Mouse (Mus musculus) embryonic facial prominence, embryonic 15.5 days (tissue): Measurements from ENCODE around the gene Nos1ap. TPM values are rescaled to one million over a fixed set of nuclear protein-coding genes. Genes with fewer than 3 reads are reported as not detected.

Experiments used
- ATAC-seq: fragments of 200-750 bp; cut with Nextera tagmentation; 2 replicates; pipeline ENCODE4 v1.8.0; 2017; ENCODE audit warnings: low read depth, moderate TSS enrichment; ENCODE audit not compliant: insufficient number of reproducible peaks, low FRiP score, low TSS enrichment
- H3K27ac ChIP-seq: fragments of 300-500 bp; sonication (generic); replicated peaks from 2 replicates; pipeline ENCODE4 v1.5.1; 2015; ENCODE audit warnings: mild to moderate bottlenecking, inconsistent platforms
- H3K27me3 ChIP-seq: fragments of 300-500 bp; sonication (generic); 2 replicates; pipeline ENCODE4 v1.6.1; 2015; ENCODE audit warnings: inconsistent platforms
- H3K36me3 ChIP-seq: fragments of 300-500 bp; sonication (generic); 2 replicates; pipeline ENCODE4 v1.6.1; 2015; ENCODE audit warnings: mild to moderate bottlenecking, inconsistent platforms
- H3K4me1 ChIP-seq: fragments of 300-500 bp; sonication (generic); 2 replicates; pipeline ENCODE4 v1.6.1; 2015; ENCODE audit warnings: inconsistent platforms
- H3K4me2 ChIP-seq: fragments of 300-500 bp; sonication (generic); replicated peaks from 2 replicates; pipeline ENCODE4 v1.6.1; 2015; ENCODE audit warnings: mild to moderate bottlenecking, inconsistent platforms
- H3K4me3 ChIP-seq: fragments of 300-500 bp; sonication (generic); replicated peaks from 2 replicates; pipeline ENCODE4 v1.5.1; 2015; ENCODE audit warnings: mild to moderate bottlenecking, inconsistent platforms
- H3K9ac ChIP-seq: fragments of 300-500 bp; sonication (generic); 2 replicates; pipeline ENCODE4 v1.6.1; 2015; ENCODE audit warnings: inconsistent platforms
- H3K9me3 ChIP-seq: fragments of 300-500 bp; sonication (generic); replicated peaks from 2 replicates; pipeline ENCODE4 v1.6.1; 2016; ENCODE audit warnings: inconsistent platforms
- WGBS: fragments of 180-500 bp; shearing (Covaris S2); methylation state at CpG from one replicate; pipeline ENCODE4 v1.1.7; 2015; 5-methylcytosine and 5-hydroxymethylcytosine counted together
- polyA plus RNA-seq: library from polyadenylated mRNA; unstranded; fragments of >200 nt; fragmentation: Nextera tagmentation; extraction: Ambion mirVana; gene quantifications from 2 replicates; pipeline ENCODE4 v1.2.1, GENCODE M21; 2015

Nos1ap gene
- polyA plus RNA-seq, 1 experiment from 2014 or later = 13.1 TPM

DNA sequence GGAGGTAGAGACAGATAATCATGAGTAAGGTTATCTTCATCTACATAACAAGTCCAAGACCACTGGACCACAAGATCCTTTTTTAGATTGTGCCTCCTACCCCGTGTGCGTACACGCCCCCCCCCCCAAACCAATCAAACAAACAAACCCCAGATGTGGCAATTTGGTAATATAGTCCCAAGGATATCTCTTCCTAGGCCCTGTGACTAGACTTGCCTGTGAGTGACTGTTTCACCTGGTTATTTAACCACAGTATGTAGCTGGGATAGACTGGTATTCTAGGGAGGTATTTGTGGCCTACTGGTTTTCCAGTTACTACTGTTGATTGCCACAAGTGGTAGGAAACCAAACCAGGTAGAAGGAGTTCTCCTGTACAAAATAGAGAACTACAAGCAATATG lies 21.0 kb upstream of the Nos1ap start:
- no peak overlapping the region for H3K9ac ChIP-seq
- H3K4me3 ChIP-seq = no peak overlapping the region
- 65% methylated on average over 3 of the region's 3 CpGs for WGBS
- no peak overlapping the region for H3K27ac ChIP-seq
- H3K4me2 ChIP-seq = no peak overlapping the region
- no peaks in the 10 kb centered on the region for H3K36me3 ChIP-seq
- no peaks in the 10 kb centered on the region for H3K9me3 ChIP-seq
- no peaks in the 10 kb centered on the region for H3K27me3 ChIP-seq
- H3K4me1 ChIP-seq = no peaks in the 10 kb centered on the region
- ATAC-seq = no peak

DNA sequence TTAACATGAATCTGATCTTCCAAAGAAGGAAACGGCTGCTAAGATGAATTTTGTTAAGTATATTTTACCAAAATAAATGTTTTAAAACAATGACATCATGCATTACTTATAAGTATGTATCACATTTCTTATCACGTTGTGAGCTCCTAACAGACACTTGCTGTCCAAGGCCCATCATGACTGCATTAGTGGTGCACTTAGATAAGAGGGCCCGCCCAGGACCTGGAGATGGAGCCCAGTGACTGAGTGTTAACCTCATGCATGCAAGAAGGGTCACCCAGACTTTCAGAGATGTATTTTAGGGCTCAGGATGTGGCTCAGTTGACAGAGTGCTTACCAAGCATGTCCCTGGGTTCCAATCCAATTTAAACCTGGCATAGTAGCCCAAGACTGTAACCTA lies 20.6 kb upstream of the Nos1ap start:
- Histone ChIP-seq H3K27me3 (no peaks in the 10 kb centered on the region), H3K36me3 (no peaks in the 10 kb centered on the region), H3K27ac (no peak overlapping the region), H3K9ac (no peak overlapping the region), H3K4me2 (no peak overlapping the region), H3K4me1 (no peaks in the 10 kb centered on the region), H3K4me3 (no peak overlapping the region), H3K9me3 (no peaks in the 10 kb centered on the region)
- no peak for ATAC-seq
- WGBS = 64% methylated on average over 3 of the region's 3 CpGs

DNA sequence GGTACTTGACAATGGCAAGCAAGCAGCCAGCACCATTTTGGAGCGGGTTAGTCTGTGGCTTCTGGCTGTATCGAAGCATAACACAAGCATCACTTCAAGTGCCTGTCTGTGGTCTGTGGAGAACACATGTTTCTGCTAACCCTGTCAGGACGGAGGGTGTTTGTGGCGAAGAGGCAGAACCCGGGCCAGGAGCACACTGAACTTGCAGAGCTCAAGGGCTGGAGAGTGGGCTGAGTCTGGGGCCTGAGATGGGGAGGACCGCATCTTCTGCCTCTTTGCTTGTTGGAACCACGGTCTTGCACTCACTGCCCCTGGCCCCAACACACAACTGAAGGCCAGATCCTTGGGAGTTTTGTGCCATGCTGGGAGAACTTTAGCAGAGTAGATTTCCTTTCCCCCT lies 20.2 kb upstream of the Nos1ap start:
- Histone ChIP-seq H3K4me1 (no peaks in the 10 kb centered on the region), H3K9me3 (no peaks in the 10 kb centered on the region), H3K4me3 (no peak overlapping the region), H3K4me2 (no peak overlapping the region), H3K36me3 (no peaks in the 10 kb centered on the region), H3K9ac (no peak overlapping the region), H3K27ac (no peak overlapping the region), H3K27me3 (no peaks in the 10 kb centered on the region)
- ATAC-seq = peak; percentile 63; the same call in 1 of the 2 replicates
- 53% methylated on average over 7 of the region's 7 CpGs for WGBS

DNA sequence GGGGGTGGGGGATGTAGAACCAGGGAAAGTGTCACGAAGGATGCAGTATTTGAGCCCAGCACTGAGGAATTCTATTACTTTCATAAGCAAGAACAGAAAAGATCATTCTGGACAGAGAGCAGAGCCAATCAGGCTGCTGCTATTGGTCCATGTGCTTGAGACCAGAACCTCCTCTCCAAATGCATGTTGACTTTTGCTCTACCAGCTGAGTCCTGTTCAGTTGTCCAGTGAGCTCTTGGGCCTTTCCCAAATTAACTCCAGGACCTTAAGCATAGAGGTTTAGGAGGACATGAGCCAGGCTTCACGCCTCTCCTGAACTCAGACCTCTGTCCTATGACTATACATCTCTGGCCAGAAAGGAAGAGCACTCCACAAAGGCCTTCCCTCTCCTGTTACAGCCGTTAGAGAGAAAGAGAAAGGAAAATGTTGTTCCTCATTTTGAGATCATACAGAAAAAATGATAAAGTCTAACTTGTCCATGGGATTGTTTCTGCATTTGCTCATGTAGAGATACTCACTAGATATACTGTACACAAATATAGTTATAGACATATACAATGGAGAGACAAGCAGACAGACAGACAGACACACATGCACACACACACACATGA lies 18.9 kb upstream of the Nos1ap start:
- 82% methylated on average over 3 of the region's 3 CpGs for WGBS
- H3K4me1 ChIP-seq = no peaks in the 10 kb centered on the region
- no peak overlapping the region for H3K4me3 ChIP-seq
- H3K4me2 ChIP-seq = no peak overlapping the region
- H3K9ac ChIP-seq = no peak overlapping the region
- H3K36me3 ChIP-seq = no peaks in the 10 kb centered on the region
- no peaks in the 10 kb centered on the region for H3K27me3 ChIP-seq
- H3K27ac ChIP-seq = no peak overlapping the region
- no peak for ATAC-seq
- no peaks in the 10 kb centered on the region for H3K9me3 ChIP-seq

- ATAC-seq = no peak
- Histone ChIP-seq H3K4me2 (no peak overlapping the region), H3K4me1 (no peaks in the 10 kb centered on the region), H3K4me3 (no peak overlapping the region), H3K9me3 (no peaks in the 10 kb centered on the region), H3K9ac (no peak overlapping the region), H3K27ac (no peak overlapping the region), H3K36me3 (no peaks in the 10 kb centered on the region), H3K27me3 (no peaks in the 10 kb centered on the region)
- WGBS = 88% methylated on average over 8 of the region's 8 CpGs
Observed at GRCm38 (mm10) chr1:170607231-170607917, 17.7 kb upstream of the Nos1ap start.

DNA sequence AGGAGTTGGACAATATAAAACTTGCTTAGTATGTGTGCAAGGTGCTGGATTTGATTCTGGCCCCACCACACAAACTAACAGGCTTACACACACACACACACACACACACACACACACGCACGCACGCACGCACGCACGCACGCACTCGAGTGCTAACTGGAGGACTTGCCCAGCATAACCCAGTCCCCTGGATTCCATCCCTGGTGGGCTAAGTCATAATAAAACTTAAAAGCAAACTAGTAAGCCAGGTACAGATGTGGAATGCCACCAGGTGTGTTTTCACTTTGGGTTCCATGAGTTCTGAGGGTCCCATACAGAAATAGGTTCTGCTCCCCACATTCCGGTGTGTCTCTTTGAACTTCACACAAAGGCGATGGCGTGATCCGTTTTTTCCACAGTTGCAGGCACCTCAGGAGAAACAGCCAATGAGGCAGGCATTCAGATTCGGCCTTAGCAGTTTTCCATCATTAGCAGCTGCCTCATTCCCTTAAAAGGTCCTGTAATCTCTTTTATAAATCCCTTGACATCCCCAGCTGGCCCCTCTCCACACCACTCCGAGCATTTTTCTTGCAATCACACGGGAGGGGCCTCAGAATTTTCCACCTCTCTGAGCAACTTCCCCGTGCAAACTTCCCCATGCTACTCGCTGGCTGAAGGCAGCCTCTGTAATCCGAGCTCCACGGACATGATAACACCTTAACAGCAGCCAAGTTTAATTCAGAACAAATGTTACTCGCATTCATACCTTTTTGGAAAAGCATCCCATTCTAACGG lies 15.8 kb upstream of the Nos1ap start:
- H3K9me3 ChIP-seq = no peaks in the 10 kb centered on the region
- ATAC-seq = no peak
- WGBS = 52% methylated on average over 21 of the region's 21 CpGs

DNA sequence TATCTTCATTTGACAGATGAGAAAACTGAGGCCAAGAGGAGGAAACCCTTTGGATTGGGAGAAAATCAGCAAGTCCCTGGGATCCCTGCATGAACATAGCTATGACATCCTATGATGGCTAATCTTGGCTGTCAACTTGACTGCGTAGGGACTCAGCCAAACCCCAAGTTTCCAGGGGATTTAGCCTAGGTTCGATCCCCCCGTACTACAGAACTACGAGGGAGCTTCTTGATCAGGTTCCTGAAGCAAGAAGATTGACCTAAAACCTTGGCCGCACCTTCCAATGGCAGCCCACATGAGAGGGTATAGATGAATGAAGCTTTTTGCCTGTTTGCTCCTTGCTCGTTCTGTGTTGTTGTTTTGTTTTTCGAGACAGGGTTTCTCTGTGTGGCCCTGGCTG lies 4.9 kb upstream of the Nos1ap start:
- Histone ChIP-seq H3K27ac (no peak overlapping the region), H3K36me3 (no peaks in the 10 kb centered on the region), H3K27me3 (no peaks in the 10 kb centered on the region), H3K4me3 (no peak overlapping the region), H3K9ac (no peak overlapping the region), H3K4me1 (no peaks in the 10 kb centered on the region), H3K4me2 (no peak overlapping the region), H3K9me3 (no peaks in the 10 kb centered on the region)
- ATAC-seq = no peak
- 91% methylated on average over 7 of the region's 7 CpGs for WGBS

More for the DNA sequence above, 15.8 kb upstream of the Nos1ap start:
- no peak overlapping the region for H3K4me3 ChIP-seq
- H3K4me1 ChIP-seq = no peaks in the 10 kb centered on the region
- no peaks in the 10 kb centered on the region for H3K36me3 ChIP-seq
- H3K27ac ChIP-seq = no peak overlapping the region
- H3K27me3 ChIP-seq = no peaks in the 10 kb centered on the region
- no peak overlapping the region for H3K4me2 ChIP-seq
- no peak overlapping the region for H3K9ac ChIP-seq

DNA sequence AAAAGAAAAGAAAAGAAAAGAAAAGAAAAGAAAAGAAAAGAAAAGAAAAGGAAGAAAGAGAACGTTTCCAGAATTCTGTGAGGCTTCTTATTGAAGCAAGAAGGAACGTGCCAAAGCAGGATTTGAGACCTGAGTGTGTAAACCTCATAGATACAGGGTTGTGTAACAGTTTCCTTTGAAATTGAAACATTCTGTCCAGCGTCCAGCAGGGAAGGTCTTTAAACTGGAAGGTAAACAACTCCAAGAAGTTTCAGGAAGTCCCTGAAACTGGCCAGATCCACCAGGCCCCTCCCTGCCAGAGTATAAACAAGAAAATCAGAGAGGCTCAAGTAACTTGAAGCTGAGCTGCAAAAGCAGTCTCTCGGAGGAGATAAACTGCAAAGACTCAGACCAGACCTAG lies 870 bp upstream of the Nos1ap start:
- Histone ChIP-seq H3K27me3 (no peaks in the 10 kb centered on the region), H3K27ac (no peak overlapping the region), H3K9ac (no peak overlapping the region), H3K9me3 (no peaks in the 10 kb centered on the region), H3K4me3 (no peak overlapping the region), H3K36me3 (no peaks in the 10 kb centered on the region), H3K4me1 (peaks cover 9% of the 10 kb centered on the region), H3K4me2 (no peak overlapping the region)
- ATAC-seq = no peak
- WGBS = 52% methylated on average over 4 of the region's 4 CpGs

DNA sequence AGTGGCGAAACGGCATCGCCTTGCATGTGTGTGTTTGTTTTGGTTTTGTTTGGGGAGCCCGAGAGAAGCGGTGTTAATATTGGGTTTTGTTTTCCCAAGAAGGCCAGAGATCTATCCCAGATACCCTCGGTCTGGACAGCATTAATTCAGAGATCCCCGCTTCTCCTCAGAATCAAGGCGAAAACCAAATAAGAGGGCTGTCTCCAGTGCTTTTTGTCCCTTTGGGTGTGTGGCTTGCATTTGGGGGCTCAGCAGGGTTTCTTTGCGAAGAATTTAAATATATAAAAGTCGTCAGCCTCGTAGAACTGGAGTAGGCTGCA lies 340 bp upstream of the Nos1ap start:
- Histone ChIP-seq H3K4me3 (peak overlapping the region; percentile 78), H3K27me3 (no peaks in the 10 kb centered on the region), H3K9ac (peak overlapping the region; percentile 9; the same call in 1 of the 2 replicates), H3K9me3 (no peaks in the 10 kb centered on the region), H3K27ac (no peak overlapping the region), H3K4me1 (peaks cover 9% of the 10 kb centered on the region), H3K4me2 (peak overlapping the region; percentile 94), H3K36me3 (no peaks in the 10 kb centered on the region)
- WGBS = 1% methylated on average over 11 of the region's 11 CpGs
- ATAC-seq = no peak

- Histone ChIP-seq H3K27me3 (no peaks in the 10 kb centered on the region), H3K9ac (peak overlapping the region; percentile 59), H3K9me3 (no peaks in the 10 kb centered on the region), H3K4me2 (peak overlapping the region; percentile 94), H3K4me1 (peaks cover 9% of the 10 kb centered on the region), H3K27ac (no peak overlapping the region), H3K36me3 (no peaks in the 10 kb centered on the region), H3K4me3 (peak overlapping the region; percentile 78)
- ATAC-seq = no peak; the same call in 1 of the 2 replicates
- 4% methylated on average over 8 of the region's 8 CpGs for WGBS
Observed at GRCm38 (mm10) chr1:170588879-170589218, 812 bp downstream of the Nos1ap start.

DNA sequence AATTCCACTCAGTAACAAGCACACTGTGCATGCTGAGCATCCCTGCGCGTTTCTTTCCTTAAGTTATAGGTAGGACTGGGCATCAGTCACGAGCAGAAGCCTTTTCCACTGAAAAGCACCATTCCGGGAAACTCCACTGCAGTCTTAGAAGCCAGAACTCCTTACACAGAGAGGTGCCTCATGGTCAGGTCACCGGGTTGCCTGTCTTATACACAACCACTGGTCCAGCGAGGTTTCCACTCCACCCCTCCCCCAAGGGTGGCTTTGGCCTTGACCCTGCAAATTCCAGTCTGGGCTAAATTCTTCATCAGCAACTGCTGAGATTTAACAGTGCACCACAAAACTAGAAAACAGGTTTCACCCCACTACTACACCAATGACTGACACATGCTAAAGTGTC lies 1.3 kb downstream of the Nos1ap start:
- Histone ChIP-seq H3K27me3 (no peaks in the 10 kb centered on the region), H3K4me2 (peak overlapping the region; percentile 94), H3K9me3 (no peaks in the 10 kb centered on the region), H3K4me3 (peak overlapping the region; percentile 78), H3K4me1 (peaks cover 9% of the 10 kb centered on the region), H3K9ac (no peak overlapping the region), H3K36me3 (no peaks in the 10 kb centered on the region), H3K27ac (no peak overlapping the region)
- ATAC-seq = no peak
- 41% methylated on average over 6 of the region's 6 CpGs for WGBS
